Mouse (Mus musculus) megakaryocyte progenitor cell, adult 5-6 weeks (primary cell): ENCODE results near the gene Ptprn2. TPM values are rescaled to one million over a fixed set of nuclear protein-coding genes. Genes with fewer than 3 reads are reported as not detected.

Experiments
- ATAC-seq: replicated peaks from 2 replicates; pipeline ENCODE4 v1.8.0; 2016; ENCODE audit warnings: mild to moderate bottlenecking, moderate TSS enrichment, inconsistent platforms; ENCODE audit not compliant: poor library complexity
- total RNA-seq, 2 experiments: library from RNA; stranded (forward) in 1 of 2; stranded (reverse) in 1 of 2; fragments of 157-497, 149-512 nt in 1 of 2; fragments of 200-1000 nt in 1 of 2; gene quantifications; 2 replicates each; pipeline versions ENCODE4 v1.2.3 to v1.2.4; 2015 to 2017

Gene Ptprn2
- total RNA-seq, 2 experiments from 2014 or later: not detected

GRCm38 (mm10) chr12:116771493-116771892 is 286.0 kb downstream of the Ptprn2 start:
- no peak for ATAC-seq

- ATAC-seq: no peak
These were observed 286.6 kb downstream of the Ptprn2 start for GRCm38 (mm10) chr12:116772081-116772566.

- no peak for ATAC-seq
These were observed 287.8 kb downstream of the Ptprn2 start for GRCm38 (mm10) chr12:116773344-116773743.

GRCm38 (mm10) chr12:116776447-116776846 is 290.9 kb downstream of the Ptprn2 start:
- no peak for ATAC-seq

- no peak for ATAC-seq
These were observed 292.9 kb downstream of the Ptprn2 start for GRCm38 (mm10) chr12:116778095-116779090.

GRCm38 (mm10) chr12:116780419-116780818 is 294.9 kb downstream of the Ptprn2 start:
- ATAC-seq: no peak

GRCm38 (mm10) chr12:116785731-116786130 is 300.2 kb downstream of the Ptprn2 start:
- no peak for ATAC-seq

GRCm38 (mm10) chr12:116788346-116788745 is 302.8 kb downstream of the Ptprn2 start:
- no peak for ATAC-seq

- ATAC-seq: no peak
These were observed 317.8 kb downstream of the Ptprn2 start for GRCm38 (mm10) chr12:116803331-116803730.

- no peak for ATAC-seq
These were observed 319.2 kb downstream of the Ptprn2 start for GRCm38 (mm10) chr12:116804712-116805111.

GRCm38 (mm10) chr12:116805129-116805809 is 319.7 kb downstream of the Ptprn2 start:
- ATAC-seq: no peak

- ATAC-seq: no peak
These were observed 320.6 kb downstream of the Ptprn2 start for GRCm38 (mm10) chr12:116806089-116806488.

GRCm38 (mm10) chr12:116813012-116813411 is 327.5 kb downstream of the Ptprn2 start:
- no peak for ATAC-seq

- ATAC-seq: no peak
These were observed 334.3 kb downstream of the Ptprn2 start for GRCm38 (mm10) chr12:116819836-116820235.

GRCm38 (mm10) chr12:116823341-116823740 is 337.8 kb downstream of the Ptprn2 start:
- ATAC-seq: no peak

- no peak for ATAC-seq
These were observed 342.2 kb downstream of the Ptprn2 start for GRCm38 (mm10) chr12:116827748-116828147.

GRCm38 (mm10) chr12:116838611-116839192 is 353.2 kb downstream of the Ptprn2 start:
- ATAC-seq: no peak

- ATAC-seq: no peak
These were observed 357.3 kb downstream of the Ptprn2 start for GRCm38 (mm10) chr12:116842723-116843272.

GRCm38 (mm10) chr12:116846220-116846619 is 360.7 kb downstream of the Ptprn2 start:
- ATAC-seq: no peak

GRCm38 (mm10) chr12:116847021-116847420 is 361.5 kb downstream of the Ptprn2 start:
- no peak for ATAC-seq

- ATAC-seq: no peak
These were observed 370.8 kb downstream of the Ptprn2 start for GRCm38 (mm10) chr12:116856307-116856706.
